Comparison of ENCODE assay signal across 7 mouse cellular contexts in genomic region chr17:71980518-71981145, GRCm38 (mm10).
A peak's percentile ranks its signal among the peaks of the same experiment; 100 is the strongest.
DNase-seq lines count a peak whose midpoint lies in the region; ATAC-seq lines count a peak whose summit lies in the region.

No protein-coding gene starts in this region.

- H3K4me3 ChIP-seq in forebrain, embryonic 15.5 days, result no peak overlapping the region

- 10% methylated on average over 3 of the region's 3 CpGs for WGBS in forebrain, embryonic 15.5 days

- H3K4me2 ChIP-seq in forebrain, embryonic 15.5 days (replicated peaks), result no peak overlapping the region

- H3K9me3 ChIP-seq in forebrain, embryonic 15.5 days, result no peaks in the 10 kb centered on the region

- peak; percentile 96 for ATAC-seq in forebrain, embryonic 15.5 days (replicated peaks)

- H3K27me3 ChIP-seq in forebrain, embryonic 15.5 days, result no peaks in the 10 kb centered on the region

- H3K36me3 ChIP-seq in forebrain, embryonic 15.5 days, result no peaks in the 10 kb centered on the region

- peak; percentile 37 to 53 for DNase-seq in right cerebral cortex, postnatal 10 days (ENCODE audit: low spot score in 2 of 2)
- DNase-seq in right cerebral cortex, adult 2 months (ENCODE audit: low spot score in 2 of 2), result no peak
- DNase-seq in kidney, postnatal 4 days, result peak; percentile 31 to 51
- no peak for DNase-seq in cerebellum, postnatal 36 days
- DNase-seq in cerebellum, adult 9-10 months, result no peak
- no peak for DNase-seq in cerebellum, adult 11-12 months

- H3K27ac ChIP-seq in forebrain, embryonic 15.5 days (replicated peaks), result peak overlapping the region; percentile 78

- H3K4me1 ChIP-seq in forebrain, embryonic 15.5 days, result peaks cover 34% of the 10 kb centered on the region

- H3K9ac ChIP-seq in forebrain, embryonic 15.5 days (replicated peaks), result no peak overlapping the region

Comparison
In these comparisons a context has a peak if more than half of its experiments do, and no peak if none do; other contexts are left out.
1. DNase-seq: peak in right cerebral cortex, postnatal 10 days (2 of 2) and kidney, postnatal 4 days (2 of 2); none in right cerebral cortex, adult 2 months (0 of 2), cerebellum, postnatal 36 days (0 of 2), cerebellum, adult 9-10 months (single experiment) and cerebellum, adult 11-12 months (single experiment).